Comparison of ENCODE assay signal across 10 mouse cellular contexts in genomic region chr11:114047887-114048331, GRCm38 (mm10). TPM values are rescaled to one million over a fixed set of nuclear protein-coding genes. Genes with fewer than 3 reads are reported as not detected.
DNase-seq lines count a peak whose midpoint lies in the region; ATAC-seq and TF ChIP-seq lines count a peak whose summit lies in the region.
"Had no signal": no experiment of that assay in that cellular context is flagged by ENCODE, and none has a peak within 500 bp of the region (broad histone marks: within the 10 kb centered on the region; RNA-seq: fewer than 3 reads in every experiment).

No protein-coding gene starts in this region.

- TF ChIP-seq CTCF in liver, postnatal 0 days (IDR thresholded peaks at IDR 0.05; ENCODE audit: low read depth) = no peak

- no peak for ATAC-seq in forebrain, embryonic 11.5 days (replicated peaks; ENCODE audit: low FRiP score)
- ATAC-seq in forebrain, embryonic 13.5 days = no peak
- ATAC-seq in liver, postnatal 0 days = no peak
- no peak for ATAC-seq in limb, embryonic 11.5 days (ENCODE audit: insufficient number of reproducible peaks, low FRiP score, low TSS enrichment, low read depth)
- ATAC-seq: forebrain, embryonic 14.5 days had no signal

- no peak overlapping the region for H3K4me2 ChIP-seq in forebrain, embryonic 11.5 days (ENCODE audit: low read depth, low read length, severe bottlenecking)
- no peak overlapping the region for H3K4me2 ChIP-seq in forebrain, embryonic 13.5 days
- H3K4me2 ChIP-seq in liver, postnatal 0 days (ENCODE audit: low read depth, low read length) = no peak overlapping the region
- peak overlapping the region; percentile 7; the same call in 1 of the 2 replicates for H3K4me2 ChIP-seq in limb, embryonic 11.5 days (ENCODE audit: low read depth, severe bottlenecking)

- H3K4me1 ChIP-seq in forebrain, embryonic 11.5 days (replicated peaks; ENCODE audit: control insufficient read depth, insufficient read depth, low read length) = peaks cover 5% of the 10 kb centered on the region
- H3K4me1 ChIP-seq in forebrain, embryonic 13.5 days = peaks cover 7% of the 10 kb centered on the region; the same call in 1 of the 2 replicates
- no peaks in the 10 kb centered on the region for H3K4me1 ChIP-seq in liver, postnatal 0 days (ENCODE audit: insufficient read depth)
- H3K4me1 ChIP-seq in limb, embryonic 11.5 days (ENCODE audit: control insufficient read depth, insufficient read depth, low read length) = peaks cover 3% of the 10 kb centered on the region; the same call in 1 of the 2 replicates

- H3K27me3 ChIP-seq in forebrain, embryonic 11.5 days (ENCODE audit: control insufficient read depth, insufficient read depth, low read length) = no peaks in the 10 kb centered on the region
- H3K27me3 ChIP-seq in forebrain, embryonic 13.5 days = no peaks in the 10 kb centered on the region; the same call in 1 of the 2 replicates
- no peaks in the 10 kb centered on the region for H3K27me3 ChIP-seq in liver, postnatal 0 days (ENCODE audit: insufficient read depth, low read length)
- no peaks in the 10 kb centered on the region for H3K27me3 ChIP-seq in limb, embryonic 11.5 days (ENCODE audit: control insufficient read depth, insufficient read depth, low read length)

- no peaks in the 10 kb centered on the region for H3K9me3 ChIP-seq in forebrain, embryonic 11.5 days (ENCODE audit: control insufficient read depth, low read length)
- H3K9me3 ChIP-seq in forebrain, embryonic 13.5 days (replicated peaks) = no peaks in the 10 kb centered on the region; the same call in 1 of the 2 replicates
- H3K9me3 ChIP-seq in liver, postnatal 0 days (ENCODE audit: low read length) = no peaks in the 10 kb centered on the region; the same call in 1 of the 2 replicates
- peaks cover 3% of the 10 kb centered on the region; the same call in 1 of the 2 replicates for H3K9me3 ChIP-seq in limb, embryonic 11.5 days (ENCODE audit: control insufficient read depth, low read length)

- no peaks in the 10 kb centered on the region for H3K36me3 ChIP-seq in forebrain, embryonic 11.5 days (ENCODE audit: control insufficient read depth, insufficient read depth, low read length)
- no peaks in the 10 kb centered on the region for H3K36me3 ChIP-seq in forebrain, embryonic 13.5 days (ENCODE audit: poor library complexity, severe bottlenecking)
- no peaks in the 10 kb centered on the region for H3K36me3 ChIP-seq in liver, postnatal 0 days (replicated peaks; ENCODE audit: insufficient read depth, low read length)
- no peaks in the 10 kb centered on the region for H3K36me3 ChIP-seq in limb, embryonic 11.5 days (ENCODE audit: control insufficient read depth, insufficient read depth, low read length)

- no peak overlapping the region; the same call in 1 of the 2 replicates for H3K9ac ChIP-seq in forebrain, embryonic 11.5 days (ENCODE audit: low read length)
- no peak overlapping the region for H3K9ac ChIP-seq in forebrain, embryonic 13.5 days
- no peak overlapping the region for H3K9ac ChIP-seq in liver, postnatal 0 days (replicated peaks)
- H3K9ac ChIP-seq in limb, embryonic 11.5 days (ENCODE audit: low read length) = no peak overlapping the region

- DNase-seq in forebrain, embryonic 11.5 days (ENCODE audit: low spot score) = peak; percentile 62
- peak; percentile 58 for DNase-seq in liver
- no peak for DNase-seq in liver, postnatal 0 days
- DNase-seq in limb, embryonic 11.5 days (ENCODE audit: low spot score) = peak; percentile 62
- DNase-seq in retina, postnatal 1 day = peak; percentile 63
- no peak for DNase-seq in cerebellum, adult 8-10 months
- DNase-seq in ovary, postnatal 10 days (ENCODE audit: low spot score) = no peak

- H3K27ac ChIP-seq in forebrain, embryonic 11.5 days (ENCODE audit: low read depth, low read length) = no peak overlapping the region
- no peak overlapping the region for H3K27ac ChIP-seq in forebrain, embryonic 13.5 days
- H3K27ac ChIP-seq in liver, postnatal 0 days (ENCODE audit: low read depth) = no peak overlapping the region
- peak overlapping the region; percentile 36; the same call in 1 of the 2 replicates for H3K27ac ChIP-seq in limb, embryonic 11.5 days (replicated peaks; ENCODE audit: low read depth, low read length)

- no peak overlapping the region for H3K4me3 ChIP-seq in forebrain, embryonic 11.5 days (ENCODE audit: low read depth, low read length)
- H3K4me3 ChIP-seq in forebrain, embryonic 13.5 days = no peak overlapping the region
- no peak overlapping the region for H3K4me3 ChIP-seq in liver, postnatal 0 days (ENCODE audit: low read depth, low read length)
- no peak overlapping the region for H3K4me3 ChIP-seq in limb, embryonic 11.5 days (ENCODE audit: low read depth, low read length)
- H3K4me3 ChIP-seq: myocyte had no signal

- TF ChIP-seq EP300 in liver, postnatal 0 days (IDR thresholded peaks at IDR 0.05; ENCODE audit: low read depth) = no peak

- WGBS in forebrain, embryonic 11.5 days = 23% methylated on average over 10 of the region's 10 CpGs
- WGBS in forebrain, embryonic 13.5 days = 18% methylated on average over 10 of the region's 10 CpGs
- 16% methylated on average over 10 of the region's 10 CpGs for WGBS in liver, postnatal 0 days (ENCODE audit: insufficient replicate concordance)
- WGBS in limb, embryonic 11.5 days = 4% methylated on average over 10 of the region's 10 CpGs

RNA-seq across cellular contexts. Expression of gene Sdk2, which starts 18.9 kb away (rescaled TPM):
- polyA plus RNA-seq in forebrain, embryonic 11.5 days (2014; fragmentation: Nextera tagmentation; extraction: Ambion mirVana) = 1.5 and 1.7 TPM in 2 replicates
- 1.6 and 1.8 TPM in 2 replicates for polyA plus RNA-seq in forebrain, embryonic 13.5 days (2015; fragmentation: Nextera tagmentation; extraction: Ambion mirVana)
- 0.12 and 0.15 TPM in 2 replicates for polyA plus RNA-seq in liver, postnatal 0 days (2015; fragmentation: Nextera tagmentation; extraction: Ambion mirVana)
- 0.60 and 0.70 TPM in 2 replicates for polyA plus RNA-seq in limb, embryonic 11.5 days (2014; fragmentation: Nextera tagmentation; extraction: Ambion mirVana)

Comparison
In these comparisons a context has a peak if more than half of its experiments do, and no peak if none do; other contexts are left out.
1. DNase-seq: peak in forebrain, embryonic 11.5 days (single experiment), liver (single experiment), limb, embryonic 11.5 days (single experiment) and retina, postnatal 1 day (single experiment); none in liver, postnatal 0 days (single experiment), cerebellum, adult 8-10 months (single experiment) and ovary, postnatal 10 days (single experiment).